Mouse (Mus musculus) forebrain, embryonic 16.5 days (tissue): ENCODE results near the gene Vps37d. TPM values are rescaled to one million over a fixed set of nuclear protein-coding genes. Genes with fewer than 3 reads are reported as not detected.

Experiments
- ATAC-seq: fragments of 200-750 bp; cut with Nextera tagmentation; 2 replicates; pipeline ENCODE4 v1.8.0; 2017; ENCODE audit warnings: mild to moderate bottlenecking, moderate library complexity
- H3K27ac ChIP-seq: fragments of 300-500 bp; sonication (generic); 2 replicates; pipeline ENCODE4 v1.5.1; 2014; ENCODE audit warnings: low read length, control low read depth
- H3K27me3 ChIP-seq: fragments of 300-500 bp; sonication (generic); replicated peaks from 2 replicates; pipeline ENCODE4 v1.6.1; 2014; ENCODE audit warnings: low read length; ENCODE audit not compliant: control insufficient read depth, insufficient read depth
- H3K36me3 ChIP-seq: fragments of 300-500 bp; sonication (generic); 2 replicates; pipeline ENCODE4 v1.6.1; 2014; ENCODE audit not compliant: control insufficient read depth, insufficient read depth
- H3K4me1 ChIP-seq: fragments of 300-500 bp; sonication (generic); replicated peaks from 2 replicates; pipeline ENCODE4 v1.6.1; 2014; ENCODE audit warnings: low read length; ENCODE audit not compliant: control insufficient read depth, insufficient read depth
- H3K4me2 ChIP-seq: fragments of 300-500 bp; sonication (generic); 2 replicates; pipeline ENCODE4 v1.6.1; 2014; ENCODE audit warnings: mild to moderate bottlenecking, low read length, control low read depth
- H3K4me3 ChIP-seq: fragments of 300-500 bp; sonication (generic); replicated peaks from 2 replicates; pipeline ENCODE4 v1.5.1; 2014; ENCODE audit warnings: mild to moderate bottlenecking, low read length, control low read depth
- H3K9ac ChIP-seq: fragments of 300-500 bp; sonication (generic); replicated peaks from 2 replicates; pipeline ENCODE4 v1.6.1; 2014; ENCODE audit warnings: low read depth, low read length, control low read depth
- H3K9me3 ChIP-seq: fragments of 300-500 bp; sonication (generic); 2 replicates; pipeline ENCODE4 v1.6.1; 2016; ENCODE audit warnings: low read length; ENCODE audit not compliant: control insufficient read depth
- WGBS: fragments of 180-500 bp; shearing (Covaris S2); extraction: QIAGEN DNeasy Blood & Tissue Kit; methylation state at CpG from one replicate; pipeline ENCODE4 v1.1.7; 2014; 5-methylcytosine and 5-hydroxymethylcytosine counted together
- polyA plus RNA-seq: library from polyadenylated mRNA; unstranded; fragments of >200 nt; fragmentation: Nextera tagmentation; extraction: Ambion mirVana; gene quantifications from 2 replicates; pipeline ENCODE4 v1.2.1, GENCODE M21; 2015

Gene Vps37d
- polyA plus RNA-seq, 1 experiment from 2014 or later = 27.2 TPM

DNA sequence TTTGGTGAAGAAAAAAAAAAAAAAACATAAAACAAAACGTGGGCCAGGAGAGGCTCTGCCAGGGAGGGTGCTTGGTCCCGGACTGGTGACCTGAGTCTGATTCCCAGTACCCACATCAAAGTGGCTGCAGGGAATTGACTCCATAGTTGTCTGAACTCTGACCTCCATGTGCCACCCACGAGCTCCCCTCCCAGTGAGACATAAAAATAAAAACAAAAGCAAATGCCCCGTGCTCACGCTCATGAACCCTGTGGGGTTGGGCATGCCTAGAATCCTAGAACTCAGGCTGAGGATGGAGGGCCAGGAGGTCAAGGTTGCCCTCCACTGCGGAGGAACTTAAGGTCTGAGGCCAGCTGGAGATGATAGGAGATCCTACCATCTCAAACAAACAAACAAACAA, 31.0 kb upstream of the Vps37d start:
- no peaks in the 10 kb centered on the region for H3K36me3 ChIP-seq
- no peak overlapping the region for H3K27ac ChIP-seq
- WGBS = 63% methylated on average over 6 of the region's 6 CpGs
- H3K9ac ChIP-seq = no peak overlapping the region
- H3K9me3 ChIP-seq = no peaks in the 10 kb centered on the region
- H3K27me3 ChIP-seq = peaks cover 47% of the 10 kb centered on the region
- no peak overlapping the region for H3K4me2 ChIP-seq
- no peak overlapping the region for H3K4me3 ChIP-seq
- no peak for ATAC-seq
- H3K4me1 ChIP-seq = peaks cover 8% of the 10 kb centered on the region

DNA sequence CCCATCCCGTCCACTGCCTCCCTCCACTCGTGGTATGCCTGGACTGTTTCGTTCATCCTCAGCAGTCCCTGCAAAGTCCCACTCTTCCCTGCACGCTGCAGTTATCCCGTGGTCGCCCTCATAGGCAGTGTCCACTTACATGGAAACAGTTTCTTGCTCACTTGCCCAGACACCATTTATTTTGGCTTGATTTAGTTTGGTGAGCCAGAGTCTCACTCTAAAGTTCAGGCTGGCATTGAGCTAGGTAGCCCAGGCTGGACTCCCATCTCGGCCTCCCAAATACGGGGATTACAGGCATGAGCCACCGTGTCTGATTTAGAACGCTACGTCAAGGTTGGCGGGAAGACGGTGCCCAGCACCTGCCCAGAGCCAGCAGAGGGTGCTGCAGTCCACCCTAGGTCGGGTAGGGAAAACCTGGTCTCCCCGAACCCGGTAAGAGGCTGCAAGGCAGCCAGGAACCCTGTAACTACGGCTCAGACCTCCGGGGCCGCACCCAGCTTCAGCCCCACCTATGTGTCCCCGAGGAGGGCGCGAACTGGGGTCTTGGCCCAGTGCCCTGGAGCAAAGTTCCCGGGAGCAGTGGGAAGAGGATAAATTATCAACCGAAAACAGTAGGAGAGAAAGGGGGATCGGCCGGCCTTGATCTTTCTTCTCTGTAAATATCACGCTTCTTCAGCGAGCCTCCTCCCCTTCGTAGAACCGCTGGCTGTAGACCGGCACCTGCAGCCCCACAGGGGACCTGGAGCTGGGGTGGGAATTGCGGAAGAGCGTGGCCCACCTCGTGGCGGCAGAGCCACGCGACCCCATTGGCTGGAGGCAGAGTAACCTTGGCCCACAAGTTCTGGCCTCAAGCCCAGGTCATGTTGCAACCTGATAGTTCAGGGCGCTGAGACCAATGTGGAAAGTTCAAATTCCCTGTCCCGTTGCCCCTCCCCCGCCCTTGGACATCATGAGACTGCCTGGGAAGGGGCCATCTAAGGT, 29.7 kb upstream of the Vps37d start:
- H3K36me3 ChIP-seq = no peaks in the 10 kb centered on the region
- no peak overlapping the region for H3K4me3 ChIP-seq
- peaks cover 47% of the 10 kb centered on the region for H3K27me3 ChIP-seq
- H3K9me3 ChIP-seq = 0 out of 2 replicates have a peak, but pooled peaks cover 2% of the 10 kb centered on the region
- peaks cover 8% of the 10 kb centered on the region for H3K4me1 ChIP-seq
- peak overlapping the region; percentile 83; the same call in 1 of the 2 replicates for H3K4me2 ChIP-seq
- no peak overlapping the region for H3K27ac ChIP-seq
- ATAC-seq = no peak
- 12% methylated on average over 40 of the region's 40 CpGs for WGBS
- no peak overlapping the region for H3K9ac ChIP-seq

- ATAC-seq = peak; percentile 90
- H3K4me3 ChIP-seq = peak overlapping the region; percentile 46
- H3K27me3 ChIP-seq = peaks cover 47% of the 10 kb centered on the region
- H3K4me2 ChIP-seq = peak overlapping the region; percentile 83
- H3K4me1 ChIP-seq = peaks cover 8% of the 10 kb centered on the region
- H3K9ac ChIP-seq = peak overlapping the region; percentile 54
- H3K27ac ChIP-seq = no peak overlapping the region
- WGBS = under 1% methylated on average over 47 of the region's 48 CpGs
- H3K9me3 ChIP-seq = 0 out of 2 replicates have a peak, but pooled peaks cover 2% of the 10 kb centered on the region
- H3K36me3 ChIP-seq = no peaks in the 10 kb centered on the region
Observed at GRCm38 (mm10) chr5:135106758-135107256, 28.7 kb upstream of the Vps37d start.

- Histone ChIP-seq H3K9ac (no peak overlapping the region), H3K27ac (no peak overlapping the region), H3K4me3 (no peak overlapping the region), H3K4me1 (peaks cover 8% of the 10 kb centered on the region), H3K36me3 (no peaks in the 10 kb centered on the region), H3K4me2 (no peak overlapping the region), H3K9me3 (0 out of 2 replicates have a peak, but pooled peaks cover 2% of the 10 kb centered on the region), H3K27me3 (peaks cover 38% of the 10 kb centered on the region)
- WGBS = 63% methylated on average over 11 of the region's 11 CpGs
- no peak for ATAC-seq
Observed at GRCm38 (mm10) chr5:135103999-135104660, 26.1 kb upstream of the Vps37d start.

DNA sequence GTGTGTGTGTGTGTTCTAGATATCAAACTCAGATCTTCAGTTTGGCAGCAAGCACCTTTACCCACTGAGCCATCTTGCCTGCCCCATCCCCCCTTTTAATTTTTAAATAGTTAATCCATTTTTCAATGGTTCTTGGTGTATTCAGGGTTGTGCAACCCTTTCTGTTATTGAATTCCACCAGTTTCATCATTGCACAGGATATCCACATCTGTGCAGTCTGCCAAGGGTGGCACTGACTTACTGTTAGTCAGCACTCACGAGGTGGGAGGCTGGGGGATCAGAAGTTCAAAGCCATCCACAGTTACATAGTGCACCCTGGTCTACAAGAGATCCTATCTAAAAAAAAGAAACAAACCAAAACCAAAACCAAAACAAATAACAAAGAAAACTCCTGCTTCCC, 22.9 kb upstream of the Vps37d start:
- Histone ChIP-seq H3K27me3 (peaks cover 12% of the 10 kb centered on the region), H3K36me3 (no peaks in the 10 kb centered on the region), H3K27ac (no peak overlapping the region), H3K4me1 (no peaks in the 10 kb centered on the region), H3K4me3 (no peak overlapping the region), H3K9ac (no peak overlapping the region), H3K9me3 (0 out of 2 replicates have a peak, but pooled peaks cover 2% of the 10 kb centered on the region), H3K4me2 (no peak overlapping the region)
- WGBS = 81% methylated on average over 1 of the region's 1 CpGs
- ATAC-seq = no peak

DNA sequence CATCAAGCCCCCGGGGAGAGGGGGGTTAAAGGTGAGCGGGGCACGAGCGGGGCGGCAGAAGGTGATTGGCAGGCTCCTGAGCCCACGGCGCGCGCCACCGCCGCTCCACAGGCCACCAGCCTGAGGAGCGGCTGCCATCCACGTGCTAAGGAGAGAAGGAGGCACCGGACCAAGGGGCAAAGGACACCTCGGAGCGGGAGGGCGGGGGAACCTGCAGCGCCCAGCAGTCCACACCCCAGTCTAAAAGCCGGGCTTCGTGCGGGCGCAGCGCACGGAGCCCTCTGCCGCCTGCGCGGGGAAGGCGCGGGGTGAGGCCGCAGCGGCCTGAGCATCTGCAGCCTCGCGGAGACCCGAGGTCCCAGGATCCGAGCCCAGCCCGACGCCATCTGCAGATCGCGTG, 11.6 kb upstream of the Vps37d start, which contains the start of gene Mlxipl:
Gene Mlxipl (plus strand): TSS at position 238 of the 400 bp plus-strand sequence.
- Histone ChIP-seq H3K27ac (no peak within 1 kb of the TSS), H3K27me3 (peaks cover 37% of the 10 kb centered on the region), H3K9ac (no peak within 1 kb of the TSS; the same call in 1 of the 2 replicates), H3K4me3 (0 out of 2 replicates have a peak within 1 kb of the TSS, but pooled peaks have one; percentile 6), H3K4me2 (peak within 1 kb of the TSS; percentile 25), H3K9me3 (no peaks in the 10 kb centered on the region), H3K4me1 (no peaks in the 10 kb centered on the region), H3K36me3 (no peaks in the 10 kb centered on the region)
- WGBS = 2% methylated on average over 39 of the region's 39 CpGs
- no peak for ATAC-seq

DNA sequence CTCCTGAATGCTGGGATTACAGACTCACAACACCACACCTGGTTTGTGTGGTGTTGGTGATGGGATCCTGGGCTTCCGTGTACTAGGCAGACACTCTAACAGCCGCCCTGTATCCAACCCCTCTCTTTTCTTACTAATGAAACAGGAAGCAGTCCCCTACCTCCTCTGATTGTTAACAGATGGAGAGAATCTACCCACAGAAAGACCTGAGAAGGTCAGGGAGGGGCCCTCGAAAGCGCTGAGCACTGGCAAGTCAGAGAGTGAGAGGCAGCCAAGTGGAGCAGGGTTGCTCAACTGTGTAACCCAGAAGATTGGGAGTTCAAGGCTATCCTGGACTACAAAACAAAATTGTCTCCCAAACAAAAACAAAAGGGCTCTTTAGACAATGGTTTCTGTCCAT, 8.8 kb upstream of the Vps37d start:
- Histone ChIP-seq H3K4me3 (no peak overlapping the region), H3K27ac (no peak overlapping the region), H3K4me2 (no peak overlapping the region), H3K9me3 (no peaks in the 10 kb centered on the region), H3K36me3 (no peaks in the 10 kb centered on the region), H3K4me1 (no peaks in the 10 kb centered on the region), H3K27me3 (peaks cover 37% of the 10 kb centered on the region), H3K9ac (no peak overlapping the region)
- ATAC-seq = no peak
- 68% methylated on average over 4 of the region's 4 CpGs for WGBS

DNA sequence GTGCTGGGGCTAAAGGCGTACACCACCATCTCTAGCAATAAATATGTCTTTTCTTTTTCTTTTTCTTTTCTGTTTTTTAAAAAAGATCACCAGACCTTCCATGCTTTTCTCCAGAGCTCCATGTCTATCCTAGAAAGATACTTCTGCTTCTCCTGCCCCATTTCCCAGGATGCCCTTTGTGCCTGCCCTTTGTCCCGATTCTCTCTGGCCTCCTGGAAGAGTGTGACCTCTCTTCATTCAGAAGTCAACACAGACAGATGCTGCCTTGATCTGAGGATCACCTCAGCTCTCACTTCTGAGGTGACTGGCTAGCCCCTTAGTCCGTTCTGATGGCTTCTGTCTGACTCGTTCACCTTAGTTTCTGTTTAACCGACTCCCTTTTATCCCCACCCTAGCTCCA, 2.5 kb upstream of the Vps37d start:
- H3K36me3 ChIP-seq = no peaks in the 10 kb centered on the region
- H3K4me1 ChIP-seq = peaks cover 14% of the 10 kb centered on the region
- ATAC-seq = no peak
- no peak overlapping the region for H3K4me3 ChIP-seq
- WGBS = 94% methylated on average over 5 of the region's 5 CpGs
- H3K9ac ChIP-seq = no peak overlapping the region
- no peaks in the 10 kb centered on the region for H3K9me3 ChIP-seq
- no peak overlapping the region for H3K27ac ChIP-seq
- H3K4me2 ChIP-seq = no peak overlapping the region
- no peaks in the 10 kb centered on the region for H3K27me3 ChIP-seq

DNA sequence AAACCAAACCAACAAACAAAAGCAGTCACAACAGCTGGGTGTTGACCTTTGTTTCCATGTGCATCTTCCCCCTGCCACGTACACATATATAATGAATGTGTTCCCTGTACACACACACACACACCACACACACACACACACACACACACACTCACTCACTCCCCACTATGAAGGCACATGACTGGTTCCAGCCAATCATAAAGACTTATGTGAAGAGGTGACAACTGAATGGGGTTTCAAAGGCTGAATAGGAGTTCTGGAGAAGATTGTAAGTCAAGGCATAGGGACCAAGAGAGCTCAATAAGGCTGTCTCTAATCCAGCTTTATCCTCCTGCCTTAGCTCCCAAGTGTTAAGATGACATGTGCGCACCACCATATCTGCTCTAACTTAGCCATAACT, 1.5 kb upstream of the Vps37d start:
- H3K27ac ChIP-seq = no peak overlapping the region
- ATAC-seq = no peak
- H3K4me3 ChIP-seq = no peak overlapping the region
- no peaks in the 10 kb centered on the region for H3K36me3 ChIP-seq
- no peaks in the 10 kb centered on the region for H3K27me3 ChIP-seq
- 98% methylated on average over 2 of the region's 2 CpGs for whole genome bisulfite sequencing
- no peaks in the 10 kb centered on the region for H3K9me3 ChIP-seq
- H3K4me2 ChIP-seq = no peak overlapping the region
- H3K9ac ChIP-seq = no peak overlapping the region
- peaks cover 14% of the 10 kb centered on the region for H3K4me1 ChIP-seq
